Mouse (Mus musculus): ENCODE results near the gene Itpr1.

The Itpr1 gene

DNA sequence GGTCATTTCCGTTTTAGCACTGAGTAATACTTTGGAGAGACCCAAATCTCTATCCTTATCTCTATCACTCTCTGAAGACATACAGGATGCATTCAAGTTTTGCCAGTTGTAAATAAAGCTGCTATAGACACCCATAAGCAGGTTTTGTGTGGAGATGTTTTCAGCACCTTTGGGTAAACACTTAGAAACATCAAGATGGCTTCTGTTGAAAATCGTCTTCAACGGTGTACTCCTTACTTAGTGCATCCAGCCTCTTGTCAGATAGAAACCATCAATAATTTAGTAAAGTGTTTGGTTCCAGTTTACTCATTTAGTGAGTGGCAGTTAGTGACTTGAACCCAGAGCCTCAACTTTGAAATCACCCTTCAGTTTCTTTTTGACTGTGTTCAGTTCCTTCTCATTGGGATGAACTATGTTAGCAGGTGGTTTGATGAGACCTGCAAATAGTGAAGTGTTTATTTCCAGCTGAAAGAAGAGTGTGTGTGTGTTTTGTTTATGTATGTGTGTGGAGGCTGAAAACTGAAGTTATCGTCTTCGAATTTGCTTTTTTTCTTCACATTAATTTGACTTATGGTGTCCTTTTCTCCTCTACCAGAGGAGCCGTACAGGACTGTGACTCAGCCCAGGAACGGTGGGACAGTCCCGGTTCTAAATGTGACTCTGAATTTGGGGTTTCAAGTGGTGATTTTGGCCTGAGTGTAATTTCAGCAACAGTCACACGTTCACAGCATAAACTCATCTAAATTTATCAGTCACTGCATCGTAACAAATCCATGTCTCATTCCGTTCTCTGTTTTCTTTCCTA is 66.1 kb downstream of the Itpr1 start:
- no peak for DNase-seq

DNA sequence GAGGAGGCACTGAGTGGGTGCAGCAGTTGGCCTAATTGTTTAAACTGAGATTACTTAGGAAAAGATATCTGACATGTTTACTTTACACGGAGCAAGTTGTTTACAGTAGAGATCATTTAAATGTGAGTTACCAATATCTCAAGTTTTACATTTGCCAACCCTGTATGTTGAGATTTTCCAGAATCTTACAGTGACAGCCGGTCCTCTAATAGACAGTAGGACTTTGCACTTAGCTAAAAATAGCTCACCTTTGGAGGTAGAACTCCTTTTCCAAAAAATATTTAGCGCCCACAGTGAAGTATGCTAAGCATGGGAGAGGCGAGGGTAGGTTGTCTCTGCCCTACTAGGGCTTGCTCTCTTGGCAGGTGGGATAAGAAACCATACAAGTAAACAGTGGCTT is 69.2 kb downstream of the Itpr1 start:
- DNase-seq: no peak

DNA sequence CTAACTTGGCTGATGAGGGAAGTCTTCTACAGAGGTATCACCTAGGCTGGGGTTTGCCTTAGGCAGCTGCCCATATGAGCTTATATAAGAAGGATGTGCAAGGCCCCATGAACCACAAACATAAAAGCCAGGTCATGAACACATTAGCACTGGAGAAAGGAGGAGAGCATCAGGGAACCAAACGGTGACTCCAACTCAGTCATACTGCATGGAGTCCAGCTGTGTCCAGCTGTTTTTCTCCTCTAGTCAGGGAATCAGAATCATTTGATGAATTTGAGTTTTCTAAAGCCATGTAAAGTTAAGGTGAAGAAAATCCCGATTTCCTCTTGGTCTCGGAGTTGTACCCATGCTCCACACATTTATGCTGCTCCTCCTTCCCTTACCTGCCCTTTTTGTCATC is 69.7 kb downstream of the Itpr1 start:
- DNase-seq: no peak

DNA sequence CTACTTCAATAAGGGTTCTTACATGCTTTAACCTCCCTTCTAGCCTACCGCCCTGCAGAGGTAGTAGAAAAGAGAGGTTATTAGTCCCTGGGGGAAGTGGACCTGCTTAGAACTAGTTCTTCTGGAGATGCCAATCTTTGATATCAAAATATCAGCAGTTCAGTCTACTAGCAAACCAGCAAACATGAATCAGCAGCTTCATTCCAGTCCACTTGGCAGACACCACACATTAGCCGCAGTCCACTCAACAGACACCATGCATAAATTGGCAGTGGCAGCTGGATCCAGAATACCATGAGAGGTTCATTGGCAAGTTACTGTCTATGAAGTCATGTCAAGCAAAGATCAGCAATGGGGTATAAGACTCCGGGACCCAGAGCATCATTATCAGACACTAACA is 71.8 kb downstream of the Itpr1 start:
- no peak for DNase-seq

- no peak for DNase-seq
Observed at GRCm38 (mm10) chr6:108288979-108289378, 76.1 kb downstream of the Itpr1 start.

DNA sequence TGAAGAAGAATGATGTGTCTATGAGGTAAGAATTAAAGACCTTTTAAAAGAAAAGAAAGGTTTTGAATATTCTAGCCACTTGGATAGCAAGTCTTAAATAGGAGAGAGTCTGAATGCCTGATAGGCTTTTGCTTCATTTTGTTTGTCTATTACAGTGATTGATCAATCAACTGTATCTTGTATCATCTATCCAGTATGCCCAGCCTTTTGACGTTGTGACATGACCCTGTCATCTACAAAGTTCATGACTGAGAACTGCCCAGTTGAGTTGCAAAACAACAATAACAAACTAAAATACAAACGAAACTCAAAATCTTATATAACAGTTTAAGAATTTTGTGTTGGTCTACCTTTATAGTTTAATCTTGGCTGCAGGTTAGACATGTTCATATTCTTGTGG is 78.1 kb downstream of the Itpr1 start:
- DNase-seq: no peak

DNA sequence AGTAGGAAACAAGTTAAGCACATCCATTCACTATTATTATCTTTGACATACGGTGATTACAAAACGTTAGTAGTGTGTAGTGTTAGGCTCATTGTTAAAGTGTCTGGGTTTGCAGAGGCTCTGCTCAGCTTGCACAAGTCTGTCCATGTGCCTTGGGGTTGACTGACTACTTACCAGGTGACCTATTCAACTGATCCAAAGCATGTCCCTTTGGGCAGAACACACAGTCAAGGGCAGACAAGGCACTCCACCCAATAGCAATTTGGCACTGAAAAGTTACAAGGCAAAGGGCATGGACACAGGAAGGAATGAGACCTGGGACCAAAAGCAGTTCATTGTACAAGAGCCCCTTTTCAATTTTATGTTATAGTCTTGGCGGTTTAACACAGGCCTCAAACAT is 78.7 kb downstream of the Itpr1 start:
- DNase-seq: no peak

DNA sequence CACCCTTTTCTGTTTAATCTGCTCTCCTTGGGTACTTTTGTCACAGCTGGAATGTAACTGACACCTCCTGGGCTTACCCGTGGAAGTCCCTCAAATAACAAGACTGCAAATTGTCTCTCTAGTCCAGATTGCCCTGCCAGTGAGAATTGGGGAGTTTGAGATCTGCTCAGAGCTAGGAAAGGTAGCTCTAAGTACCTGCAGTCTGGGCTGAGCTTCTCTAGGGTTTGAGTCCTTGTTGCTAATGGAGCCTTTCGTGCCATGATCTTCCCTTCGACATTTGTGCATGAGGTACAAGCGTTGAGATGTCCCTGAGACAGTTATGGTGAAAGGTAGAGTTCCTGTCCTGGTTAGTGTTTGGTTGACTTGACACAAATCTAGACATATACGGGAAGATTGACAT is 89.0 kb downstream of the Itpr1 start:
- no peak for DNase-seq

DNA sequence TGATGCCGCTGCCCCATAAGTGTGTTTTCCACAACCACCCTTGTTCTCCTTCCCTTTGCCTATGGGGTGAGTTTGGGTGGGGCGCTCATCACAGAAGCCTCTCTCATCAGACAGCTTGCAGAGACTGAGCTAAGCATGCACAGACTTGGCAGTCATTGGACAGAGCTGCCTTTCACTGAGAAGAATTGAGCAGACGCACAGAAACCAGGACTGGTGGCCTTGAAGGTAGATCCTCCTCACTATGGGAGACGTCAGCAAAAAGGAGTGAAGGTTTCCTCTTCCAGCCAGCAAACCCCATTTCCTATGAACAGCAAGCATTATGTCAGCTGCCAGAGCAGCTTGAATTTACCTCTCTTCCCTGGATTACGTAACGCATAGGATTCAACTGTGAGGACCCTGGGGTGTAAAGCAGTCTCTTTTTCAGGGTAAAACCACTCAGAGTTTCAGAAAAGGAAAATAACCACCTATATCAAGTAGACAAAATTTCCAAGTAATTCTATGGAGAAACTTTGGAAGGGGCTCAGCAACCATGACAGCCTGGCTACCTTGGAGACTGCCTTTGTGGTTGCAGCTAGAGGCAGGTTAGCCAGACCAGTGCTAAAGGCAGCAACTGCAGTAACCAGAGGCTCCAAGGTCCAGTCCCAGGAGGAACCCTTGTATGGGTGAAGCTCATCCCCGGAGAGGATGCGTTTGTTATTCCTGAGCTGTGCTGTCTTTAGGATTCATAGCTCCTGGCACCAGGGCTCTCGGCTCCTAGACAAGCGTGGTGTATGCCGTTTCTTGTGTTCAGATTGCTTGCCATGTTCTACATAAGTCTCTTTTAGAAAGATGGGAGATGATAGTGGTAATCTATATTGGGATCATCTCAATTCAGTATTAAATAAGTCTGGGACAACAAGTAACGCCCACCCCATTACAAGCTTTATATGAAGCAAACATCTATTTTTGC is 91.0 kb downstream of the Itpr1 start:
- DNase-seq: peak; percentile 11

- peak; percentile 31 for DNase-seq
Observed at GRCm38 (mm10) chr6:108305171-108305779, 92.4 kb downstream of the Itpr1 start.

DNA sequence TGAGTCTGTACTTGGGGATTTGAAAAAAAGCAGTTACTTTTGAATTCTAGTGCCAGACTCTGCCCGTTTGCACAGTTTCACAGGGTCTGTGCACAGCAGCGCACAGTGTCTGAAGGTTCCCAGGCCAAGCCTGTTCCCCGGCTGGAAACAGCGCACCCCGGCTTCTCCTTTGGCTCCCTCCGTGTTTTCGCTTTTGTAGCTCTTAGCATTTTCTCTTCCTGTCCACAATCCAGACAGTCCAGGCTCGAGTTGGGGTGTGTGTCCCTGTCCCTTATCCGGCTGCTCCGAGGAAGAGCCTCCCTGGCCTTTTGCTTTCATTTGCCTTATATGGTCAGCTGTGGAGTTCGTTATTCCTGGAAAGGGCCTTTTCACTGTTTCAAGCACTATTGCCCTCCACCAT is 93.3 kb downstream of the Itpr1 start:
- DNase-seq: peak; percentile 10

DNA sequence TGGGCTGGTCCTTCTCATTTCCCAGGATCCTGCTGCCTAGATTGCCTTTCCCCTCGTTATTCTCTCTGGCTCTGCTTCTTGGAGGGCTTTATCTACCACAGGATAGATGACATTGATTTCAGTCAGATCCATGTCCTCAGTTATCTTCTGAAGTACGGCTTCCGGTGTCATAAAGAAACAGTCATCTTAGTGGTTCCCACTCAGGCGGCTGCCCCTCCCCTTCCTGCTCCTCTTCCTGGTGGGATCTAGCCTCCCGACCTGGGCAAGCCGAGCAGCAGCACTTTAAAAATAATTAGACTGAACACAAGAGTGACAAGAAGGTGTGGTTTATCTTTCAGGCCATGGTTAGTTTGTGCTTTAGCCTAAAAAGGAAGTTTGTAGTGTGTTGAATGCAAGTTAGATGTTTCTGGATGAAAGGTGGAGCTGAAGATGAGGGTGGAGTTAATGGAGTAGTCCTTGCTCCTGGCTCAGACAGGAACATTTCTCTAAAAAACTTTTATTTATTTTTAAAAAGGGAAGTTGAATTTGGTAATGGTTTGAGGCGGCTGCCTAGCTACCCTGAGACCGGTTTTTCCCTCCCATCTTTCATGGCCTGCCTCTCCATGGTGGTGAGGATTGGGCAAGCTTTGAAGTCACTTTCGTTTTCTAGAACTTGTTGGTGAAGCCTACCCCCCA is 94.2 kb downstream of the Itpr1 start:
- DNase-seq: no peak

- DNase-seq: no peak
Observed at GRCm38 (mm10) chr6:108307770-108308169, 94.9 kb downstream of the Itpr1 start.

GRCm38 (mm10) chr6:108309391-108310182 is 96.7 kb downstream of the Itpr1 start:
- DNase-seq: no peak

GRCm38 (mm10) chr6:108313056-108313455 is 100.2 kb downstream of the Itpr1 start:
- no peak for DNase-seq

GRCm38 (mm10) chr6:108313997-108314396 is 101.1 kb downstream of the Itpr1 start:
- DNase-seq: no peak

GRCm38 (mm10) chr6:108316268-108316824 is 103.5 kb downstream of the Itpr1 start:
- DNase-seq: no peak

GRCm38 (mm10) chr6:108316951-108317350 is 104.1 kb downstream of the Itpr1 start:
- no peak for DNase-seq

GRCm38 (mm10) chr6:108321653-108322052 is 108.8 kb downstream of the Itpr1 start:
- DNase-seq: peak; percentile 62

GRCm38 (mm10) chr6:108324464-108325025 is 111.6 kb downstream of the Itpr1 start:
- DNase-seq: no peak

DNA sequence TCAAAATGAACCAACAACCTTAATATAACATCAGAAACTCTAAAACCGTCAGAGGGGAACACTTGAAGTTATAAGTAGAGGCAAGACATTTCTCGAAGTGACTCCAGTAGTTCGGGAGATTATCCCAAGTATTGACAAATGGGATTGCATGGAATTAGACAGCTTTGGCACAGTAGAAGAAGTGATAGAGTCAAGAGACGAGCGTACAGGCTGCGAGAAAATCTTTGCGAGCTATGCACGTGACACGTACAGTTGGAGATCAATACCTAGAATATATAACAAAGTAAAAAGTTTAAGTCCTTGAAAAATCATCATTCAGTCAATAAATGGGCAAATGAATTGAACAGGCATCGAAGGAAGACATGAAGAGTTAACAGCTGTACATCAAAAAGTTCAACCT is 112.5 kb downstream of the Itpr1 start:
- DNase-seq: no peak
